Mouse (Mus musculus): Measurements from ENCODE around the gene Fam216b.
A peak's percentile ranks its signal among the peaks of the same experiment; 100 is the strongest.

The Fam216b gene

DNA sequence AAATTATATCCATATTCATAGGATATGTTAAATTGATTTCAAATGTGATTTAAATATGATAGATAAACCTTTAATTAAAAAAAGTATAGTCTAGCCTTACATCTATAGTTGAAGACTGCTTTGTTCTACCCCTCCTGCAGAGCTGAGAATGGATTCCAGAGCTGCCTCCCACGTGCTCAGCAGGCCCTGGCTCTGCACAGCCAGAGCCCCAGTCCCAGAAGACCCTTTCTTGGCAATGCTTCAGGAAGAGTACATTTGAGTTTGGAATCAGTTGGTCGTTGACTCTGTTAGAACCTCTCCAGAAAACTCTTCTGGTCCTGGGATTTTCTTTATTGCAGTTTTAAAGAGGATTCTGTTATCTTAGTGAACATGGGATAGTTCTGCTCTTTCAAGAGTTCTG, 45.7 kb downstream of the Fam216b start:
- no peak for DNase-seq (ENCODE audit: low spot score)

DNA sequence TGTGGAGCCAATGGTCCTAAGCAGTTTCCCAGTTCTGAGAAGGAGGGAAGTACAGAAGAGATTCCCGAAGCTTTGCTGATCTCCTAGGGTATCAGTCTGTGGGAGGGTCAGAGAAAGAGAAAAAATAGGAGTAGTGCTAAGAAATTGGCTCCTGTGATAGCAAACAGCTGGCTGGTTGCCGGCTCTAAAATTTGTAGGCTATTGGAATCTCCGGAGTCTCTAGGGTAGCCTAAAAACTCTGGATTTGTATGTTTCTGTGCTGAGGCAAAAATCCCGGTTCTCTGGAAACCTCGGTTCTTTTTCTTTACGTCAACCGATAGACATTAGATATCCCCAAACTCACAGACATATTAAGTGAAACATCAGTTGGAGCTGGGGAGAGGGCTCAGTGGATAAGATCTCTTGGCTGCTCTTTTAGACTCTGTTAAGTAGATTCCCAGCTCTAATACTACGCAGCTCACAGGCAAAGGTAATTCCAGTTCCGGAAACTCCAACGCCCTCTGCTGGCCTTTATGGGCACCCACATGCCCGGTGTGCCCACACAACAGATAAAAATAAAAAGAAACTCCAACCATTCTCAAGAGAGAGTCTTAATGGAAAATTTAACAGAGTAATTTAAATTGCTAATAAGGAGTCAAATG, 46.8 kb downstream of the Fam216b start:
- peak; percentile 3 for DNase-seq (ENCODE audit: low spot score)

DNA sequence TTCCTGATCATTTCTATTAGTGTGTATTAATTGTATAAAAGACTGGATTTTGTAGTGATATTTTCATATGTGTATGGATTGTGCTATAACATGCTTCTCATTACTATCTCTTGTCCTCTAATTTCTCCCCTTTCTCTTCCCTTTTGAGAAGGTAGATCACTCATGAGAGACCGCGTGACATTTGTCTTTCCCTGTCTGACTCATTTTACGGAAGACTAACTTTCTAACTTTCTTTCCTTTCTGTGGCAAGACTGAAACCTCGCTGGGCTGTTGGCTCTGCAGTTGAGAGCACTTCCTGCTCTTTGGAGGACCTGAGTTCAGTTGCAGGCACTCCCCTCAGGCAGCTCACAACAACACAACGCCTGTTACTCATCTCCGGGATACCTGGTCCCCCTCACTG, 48.2 kb downstream of the Fam216b start:
- DNase-seq (ENCODE audit: low spot score), result no peak

GRCm38 (mm10) chr14:78038876-78039275, 49.9 kb downstream of the Fam216b start:
- DNase-seq (ENCODE audit: low spot score), result no peak

Data from ovary, postnatal 14 days (tissue).